Mouse (Mus musculus) ovary, adult 18-20 months (tissue): Measurements from ENCODE around the gene Fam19a1.

Experiments
- DNase-seq: peaks from one replicate; pipeline ENCODE4 v3.0.0; 2022; ENCODE audit warnings: low spot score, mixed read lengths

Fam19a1 gene

DNA sequence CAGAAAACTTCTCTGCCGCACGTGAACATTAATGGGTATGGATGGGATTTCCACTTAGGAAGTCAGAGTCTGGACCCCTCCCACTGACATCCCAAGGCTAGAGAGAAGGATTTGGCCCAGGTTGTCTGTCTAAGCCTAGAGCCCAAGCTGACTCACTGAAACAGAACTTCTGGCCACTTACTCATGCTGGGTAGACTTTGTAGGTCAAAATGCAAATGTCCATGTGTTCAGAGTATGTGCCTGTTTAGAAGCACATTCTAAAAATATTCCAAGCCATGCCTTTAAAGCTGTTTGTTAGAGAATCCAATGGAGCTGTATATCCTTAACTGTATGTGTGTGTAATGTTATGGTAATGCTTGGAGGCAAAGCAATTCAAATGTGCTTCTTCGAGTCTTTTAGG is 145.7 kb downstream of the Fam19a1 start:
- no peak for DNase-seq

DNA sequence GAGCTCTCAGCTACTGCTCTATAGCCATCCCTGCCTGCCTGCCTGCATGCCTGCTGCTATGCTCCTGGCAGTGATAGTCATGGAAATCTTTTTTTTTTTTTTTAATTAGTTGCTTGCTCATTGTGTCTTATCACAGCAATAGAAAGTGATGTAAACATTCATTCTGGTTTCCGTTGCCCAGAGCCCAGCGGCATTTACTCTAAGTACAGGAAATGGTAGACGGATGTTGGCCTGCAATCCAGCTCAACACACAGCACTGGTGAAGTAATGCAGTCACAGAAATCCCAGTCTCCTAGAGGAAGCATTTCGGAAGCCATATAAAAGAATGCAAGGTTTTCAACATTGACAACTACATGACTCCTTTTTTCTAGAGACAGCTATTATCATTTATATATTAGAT is 153.5 kb downstream of the Fam19a1 start:
- DNase-seq = no peak

DNA sequence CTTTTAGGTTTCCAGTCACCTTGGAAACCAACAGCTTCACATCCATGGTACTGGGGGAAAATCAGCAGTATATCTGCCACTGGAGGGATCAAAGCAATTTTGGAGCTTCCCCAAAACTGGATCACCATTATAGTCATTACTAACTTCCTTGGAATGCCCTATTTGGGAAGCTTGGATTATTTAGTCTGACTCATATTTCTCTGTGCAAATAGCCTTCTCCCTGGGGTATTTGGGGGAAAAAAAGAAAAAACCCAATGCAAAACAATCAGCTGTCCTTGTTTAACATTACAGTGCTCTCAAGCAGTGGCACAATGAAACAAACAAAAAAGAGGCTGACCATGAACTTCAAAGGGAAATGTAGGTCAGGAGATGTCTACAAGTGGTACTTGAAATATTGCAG is 155.8 kb downstream of the Fam19a1 start:
- no peak for DNase-seq

DNA sequence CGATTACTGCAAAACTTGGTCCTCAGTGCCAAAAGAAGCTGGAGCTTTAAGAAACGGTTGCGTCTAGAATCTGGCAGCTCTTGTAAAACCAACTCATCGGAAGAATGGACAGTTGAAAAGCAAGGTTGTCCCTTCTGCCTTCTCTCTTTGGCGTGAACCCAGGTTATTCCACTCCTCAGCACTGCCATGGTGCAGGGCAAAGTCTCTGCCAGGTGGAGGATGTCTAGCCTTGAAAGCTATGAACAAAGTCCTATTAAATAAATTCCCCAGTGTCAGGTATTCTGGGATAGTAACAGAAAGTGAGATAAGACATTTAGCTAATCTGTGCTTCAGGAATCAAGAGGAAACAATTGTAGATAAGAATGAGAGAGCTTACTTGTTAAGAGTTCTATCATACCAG is 157.5 kb downstream of the Fam19a1 start:
- DNase-seq = no peak

DNA sequence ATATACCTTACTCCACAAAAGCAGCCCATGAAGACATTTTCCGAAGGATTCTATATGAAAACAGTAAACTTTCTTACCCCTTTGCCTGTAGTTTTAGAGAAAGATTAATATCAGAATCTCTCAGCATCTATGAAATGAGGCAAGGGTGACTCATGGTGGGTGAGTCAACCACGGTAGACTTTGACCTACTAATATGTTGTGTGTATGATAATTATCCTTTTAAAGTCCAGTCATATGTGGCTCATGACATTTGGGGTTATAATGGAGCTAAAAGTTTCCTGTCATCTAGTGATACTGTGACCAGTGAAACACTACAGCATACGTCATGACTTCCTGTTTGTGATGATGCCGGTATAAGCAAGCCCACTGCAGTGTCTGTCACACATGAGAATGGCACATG is 170.8 kb downstream of the Fam19a1 start:
- no peak for DNase-seq

DNA sequence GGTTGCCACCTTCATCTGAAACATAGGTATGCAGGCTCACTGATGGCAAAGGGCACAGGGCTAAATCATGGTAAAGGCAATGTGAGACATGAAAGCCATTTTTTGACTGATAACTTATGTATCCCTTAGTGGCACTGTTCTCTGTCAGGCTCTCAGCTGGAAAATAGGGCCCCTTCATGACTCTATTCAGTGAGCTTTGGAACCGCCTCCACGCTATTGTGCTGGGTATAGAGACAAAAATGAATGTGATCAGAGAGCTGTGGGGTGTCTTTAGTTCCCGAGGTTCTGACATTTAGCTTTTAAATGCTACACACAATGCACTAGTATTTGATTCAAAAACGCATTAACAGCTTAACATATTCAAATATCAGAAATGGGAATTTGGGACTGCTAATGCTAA is 171.6 kb downstream of the Fam19a1 start:
- DNase-seq = no peak

DNA sequence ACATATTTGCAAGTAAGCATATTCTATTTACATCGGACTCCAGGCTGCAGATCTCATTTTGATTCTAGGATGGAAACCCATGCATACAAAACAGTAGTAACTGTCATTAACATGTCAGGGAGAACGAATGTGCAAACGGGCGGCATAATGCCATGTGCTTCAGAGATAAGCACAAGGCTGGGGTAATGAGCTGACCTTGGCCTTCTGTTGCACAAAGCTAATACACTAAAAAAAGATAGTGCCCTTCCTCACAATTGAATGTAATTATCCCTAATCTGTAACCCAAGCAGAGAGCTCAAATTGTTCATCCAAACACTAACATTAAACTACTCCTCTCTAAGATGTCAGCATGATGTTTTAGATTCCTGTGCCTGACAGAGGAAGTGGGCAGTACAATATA is 173.3 kb downstream of the Fam19a1 start:
- DNase-seq = no peak

DNA sequence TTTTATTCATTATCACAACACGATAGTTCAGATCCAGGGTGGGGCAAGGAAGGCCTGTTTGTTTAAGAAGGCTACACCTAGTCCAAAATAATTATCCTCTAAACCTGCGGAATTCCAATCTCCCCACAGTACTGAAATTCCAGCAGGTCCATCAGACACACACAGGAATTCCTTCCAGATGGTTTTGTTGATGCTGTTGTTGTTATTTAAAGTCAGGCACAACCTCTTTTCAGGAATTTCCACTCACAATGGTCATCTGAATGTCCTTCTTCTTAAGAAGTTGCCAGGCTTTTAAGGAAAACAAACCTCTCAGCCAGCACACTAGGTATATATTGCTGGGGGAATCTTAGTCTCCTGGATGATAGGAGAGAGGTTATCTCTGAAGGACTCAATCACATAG is 174.4 kb downstream of the Fam19a1 start:
- no peak for DNase-seq

DNA sequence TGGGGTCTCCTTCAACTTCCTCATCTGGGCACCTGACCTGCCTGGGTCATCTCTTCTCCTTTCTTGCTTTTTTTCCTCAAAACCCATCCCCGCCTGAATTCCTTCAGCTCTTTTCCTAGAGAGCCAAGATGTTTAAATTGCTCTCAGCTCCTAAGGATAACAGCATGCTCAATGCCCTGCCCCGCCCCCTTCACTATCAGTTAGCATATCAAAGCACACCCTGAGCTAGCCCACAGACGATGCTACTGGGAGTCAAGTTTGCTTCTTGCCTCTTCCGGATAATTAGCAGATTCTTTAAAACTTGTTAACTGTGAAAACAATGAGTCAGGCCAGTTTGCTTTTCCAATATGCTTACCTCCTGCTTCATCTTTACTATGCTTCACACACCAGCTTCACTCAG is 176.7 kb downstream of the Fam19a1 start:
- DNase-seq = no peak

DNA sequence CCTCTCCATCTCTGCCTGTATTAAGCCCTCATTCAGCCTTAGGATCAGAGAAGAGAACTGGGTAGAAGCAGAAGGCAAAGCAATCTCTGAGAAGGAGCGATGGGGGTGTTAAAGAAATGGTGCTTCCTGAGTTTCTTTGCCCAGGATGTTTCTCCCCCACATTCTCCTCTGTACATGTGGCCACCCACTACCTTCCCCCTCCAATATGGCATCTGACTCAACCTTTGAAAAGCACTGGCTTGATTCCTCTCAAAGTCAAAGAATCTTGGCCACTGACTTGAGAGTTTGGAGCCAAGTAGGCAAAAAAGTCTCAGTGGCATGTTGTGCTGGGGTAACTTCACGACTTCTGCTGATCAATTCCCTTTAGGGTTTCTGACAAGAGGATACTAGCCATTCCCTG is 234.5 kb downstream of the Fam19a1 start:
- no peak for DNase-seq

DNA sequence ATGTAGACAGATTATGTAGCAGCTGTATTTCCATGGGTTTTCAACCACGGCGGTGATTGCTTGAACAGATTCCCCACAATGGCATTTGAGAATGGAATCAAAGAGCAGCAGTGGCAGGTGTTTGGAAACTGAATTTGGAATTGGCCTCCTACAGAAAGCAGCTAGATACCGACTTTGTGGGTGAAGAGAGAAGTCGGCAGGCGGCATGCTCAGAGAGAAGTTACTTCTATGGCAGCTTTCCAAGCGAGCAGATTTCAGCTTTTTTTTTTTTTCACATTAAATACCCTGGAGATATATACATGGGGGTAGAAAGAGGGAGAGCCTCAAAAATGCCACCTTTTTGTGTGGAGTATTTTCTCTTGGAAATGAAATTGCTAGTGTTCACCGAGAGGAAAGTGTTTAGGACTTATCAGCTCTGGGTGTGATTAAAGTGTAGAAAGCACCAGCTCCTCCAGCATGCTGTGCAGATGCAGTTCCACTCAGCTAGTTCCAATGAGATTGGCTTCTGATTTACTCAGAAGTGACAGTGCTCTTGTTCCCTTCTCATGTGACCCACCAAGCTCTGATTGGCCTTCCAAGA is 236.6 kb downstream of the Fam19a1 start:
- no peak for DNase-seq

DNA sequence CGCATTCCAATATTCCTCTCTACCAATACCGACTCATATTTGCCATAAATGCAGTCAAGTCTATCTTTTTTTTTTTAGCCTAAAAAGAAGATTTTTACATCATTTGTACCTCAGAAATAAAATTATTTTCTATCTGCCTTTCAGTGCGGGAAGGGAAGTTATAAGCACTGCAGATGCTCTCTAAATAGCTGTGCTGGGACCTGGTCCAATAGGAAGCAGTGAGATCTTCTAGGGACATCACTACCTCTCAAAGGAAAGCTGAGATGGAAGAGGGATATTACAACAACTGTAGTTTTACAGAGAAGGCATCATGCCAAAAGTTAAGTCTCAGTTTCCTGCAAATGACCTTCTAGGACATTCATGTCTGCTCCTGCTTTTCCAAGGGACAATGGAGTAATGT is 256.6 kb downstream of the Fam19a1 start:
- no peak for DNase-seq

DNA sequence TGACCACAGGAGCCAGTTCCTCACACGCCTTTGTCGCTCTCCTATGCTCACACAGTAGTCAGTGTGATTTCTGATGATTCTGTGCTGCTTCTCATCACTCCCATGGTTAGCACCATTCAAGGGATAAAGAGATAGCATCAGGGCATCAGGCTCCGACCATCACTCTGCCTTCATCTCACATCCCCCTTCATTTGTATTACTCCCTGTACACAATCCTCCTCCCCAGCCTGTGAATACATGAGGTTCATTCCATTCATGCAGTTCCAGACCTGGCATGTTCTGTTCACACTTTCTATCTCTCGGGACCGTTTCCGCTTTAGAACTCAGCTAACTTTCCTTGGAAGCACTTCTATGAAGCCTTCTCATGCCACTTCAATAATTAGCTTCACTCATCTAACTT is 259.9 kb downstream of the Fam19a1 start:
- DNase-seq = no peak

DNA sequence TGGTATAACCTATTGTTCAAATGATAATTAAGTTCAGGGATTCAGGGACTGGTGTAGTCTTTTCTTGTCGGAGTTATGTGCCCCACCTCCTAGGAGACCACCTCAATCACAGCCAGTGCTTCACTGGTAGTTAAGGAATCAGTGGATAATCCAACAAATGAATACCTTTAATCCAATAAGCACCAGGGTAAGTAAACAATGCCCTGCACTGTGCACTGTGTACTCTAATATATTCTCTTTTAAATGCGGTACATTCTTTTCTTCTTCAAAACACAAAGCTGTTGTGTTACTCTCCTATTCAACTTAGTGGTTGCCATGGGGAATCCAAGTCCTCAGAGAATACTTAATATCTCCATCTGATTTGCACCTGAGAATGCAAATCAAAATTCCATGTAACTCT is 260.3 kb downstream of the Fam19a1 start:
- DNase-seq = no peak

DNA sequence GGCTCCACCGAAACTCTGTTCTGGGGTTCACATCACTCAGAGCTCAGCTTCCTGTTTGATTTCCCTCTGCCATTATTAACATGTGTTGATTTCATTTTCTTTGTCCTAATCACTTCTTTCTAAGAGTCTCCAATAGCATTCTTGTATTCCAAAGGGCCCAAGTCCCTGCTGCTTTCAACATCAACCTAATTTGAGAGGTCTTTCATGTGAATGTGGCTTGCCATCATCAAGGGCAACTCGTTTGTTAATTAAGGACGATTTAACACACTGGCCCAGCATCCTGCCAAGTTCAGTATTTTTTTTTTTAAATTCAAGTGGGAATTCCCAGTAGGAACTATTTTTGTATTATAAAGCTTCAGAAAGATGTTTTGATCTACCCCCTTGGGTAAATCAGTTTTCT is 263.8 kb downstream of the Fam19a1 start:
- no peak for DNase-seq

DNA sequence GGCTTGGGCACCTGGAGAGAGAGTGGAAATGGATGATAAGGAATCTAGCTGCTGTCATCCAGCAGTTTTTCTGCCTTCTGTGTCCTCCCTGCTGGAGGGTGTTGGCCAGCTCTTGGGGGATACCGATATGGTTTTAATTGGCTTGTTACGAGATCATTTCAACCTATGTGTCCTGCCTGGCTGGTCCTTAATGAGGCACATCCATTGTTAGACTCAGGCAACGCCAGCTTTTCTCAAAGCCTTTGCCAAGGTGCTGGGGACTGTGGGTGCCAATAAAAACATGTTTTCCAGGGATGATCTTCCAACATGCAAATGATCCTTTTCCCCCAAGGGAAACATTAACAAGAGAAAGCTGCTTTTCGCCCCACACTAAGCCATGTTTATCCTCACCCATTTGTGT is 266.3 kb downstream of the Fam19a1 start:
- no peak for DNase-seq

DNA sequence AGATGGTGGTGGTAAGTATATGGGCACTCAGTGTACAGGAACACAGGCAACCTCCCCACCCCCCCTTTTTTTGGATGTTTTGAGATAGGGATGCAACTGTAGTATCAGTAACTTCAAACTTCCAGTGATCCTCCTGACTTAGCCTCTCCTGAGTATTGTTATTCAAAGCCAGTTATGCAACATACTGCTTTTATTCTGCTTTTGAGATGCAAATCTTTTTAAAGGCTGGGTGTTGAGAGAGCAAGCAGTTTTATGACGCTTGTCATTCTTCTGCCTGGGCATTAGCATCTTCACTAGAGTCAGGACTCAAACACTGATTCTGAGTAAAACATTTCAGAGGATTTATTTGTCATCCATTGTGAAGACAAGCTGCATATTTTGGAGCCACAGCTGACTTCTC is 271.5 kb downstream of the Fam19a1 start:
- no peak for DNase-seq

DNA sequence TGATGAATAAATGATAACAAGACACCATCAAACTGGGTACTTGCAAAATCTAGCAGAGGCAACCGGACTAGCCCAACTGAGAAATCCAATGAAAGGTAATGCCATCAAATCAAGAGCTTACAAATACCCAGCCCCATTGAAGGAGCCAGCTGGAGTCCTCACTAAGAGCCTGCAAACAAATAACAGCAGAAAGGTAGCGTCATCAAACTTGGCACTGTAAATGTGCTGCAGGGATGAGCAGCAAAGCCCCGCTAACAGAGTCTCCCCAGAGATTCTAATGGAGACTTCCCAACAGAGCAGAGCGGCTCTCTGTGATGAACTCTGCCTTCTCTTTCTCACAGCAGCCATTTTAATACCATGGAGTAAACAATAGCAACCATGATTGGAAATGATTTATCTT is 305.9 kb downstream of the Fam19a1 start:
- DNase-seq = no peak

DNA sequence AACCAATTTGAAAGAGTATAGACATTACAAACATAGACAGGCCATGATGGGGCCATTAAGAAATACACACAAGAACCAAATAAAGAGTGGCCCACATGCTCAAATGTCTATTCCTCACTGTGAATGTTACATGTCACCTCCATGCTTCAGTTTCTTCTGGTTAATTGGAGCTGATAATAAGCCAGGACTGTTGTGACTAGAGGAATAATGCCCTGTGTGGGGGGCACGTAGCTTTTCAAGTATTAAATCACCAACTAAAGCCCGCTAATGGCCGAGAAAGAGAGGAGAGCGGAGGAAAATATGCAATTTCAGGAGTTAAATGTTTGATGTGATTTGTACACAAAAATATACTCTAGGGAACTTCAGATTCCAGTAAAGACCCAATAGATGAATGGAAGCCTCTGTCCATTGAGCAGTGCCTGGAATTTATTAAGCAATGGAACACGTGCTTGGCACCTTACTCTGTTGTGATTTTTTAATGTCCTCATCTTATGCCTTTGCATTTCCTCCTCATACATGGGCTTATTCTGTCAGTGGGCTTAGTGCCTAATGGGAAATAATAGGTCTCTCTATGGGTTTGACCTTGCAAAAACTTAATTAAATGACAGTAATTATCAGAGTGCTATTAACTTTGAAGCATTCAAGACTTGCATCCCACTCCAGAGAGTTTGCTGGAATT is 306.9 kb downstream of the Fam19a1 start:
- DNase-seq = no peak

DNA sequence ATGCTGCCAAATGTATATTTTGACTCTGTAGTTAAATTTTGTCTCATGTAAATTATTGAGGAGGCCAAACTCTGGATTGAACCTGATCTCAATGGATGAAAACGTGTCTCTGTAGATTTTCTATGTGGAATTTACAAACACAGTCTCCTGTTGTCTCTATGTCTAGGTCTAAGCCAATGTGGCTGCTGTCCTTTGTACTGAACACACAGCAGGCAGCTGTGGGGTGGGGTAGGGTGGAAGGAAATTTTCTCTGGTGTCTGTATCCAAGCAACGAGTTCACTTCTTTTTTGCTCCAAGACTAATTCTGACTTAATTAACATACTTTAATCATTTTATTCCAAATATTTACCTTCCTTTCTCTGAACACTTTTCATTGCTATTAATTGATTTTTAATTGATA is 307.6 kb downstream of the Fam19a1 start:
- no peak for DNase-seq

DNA sequence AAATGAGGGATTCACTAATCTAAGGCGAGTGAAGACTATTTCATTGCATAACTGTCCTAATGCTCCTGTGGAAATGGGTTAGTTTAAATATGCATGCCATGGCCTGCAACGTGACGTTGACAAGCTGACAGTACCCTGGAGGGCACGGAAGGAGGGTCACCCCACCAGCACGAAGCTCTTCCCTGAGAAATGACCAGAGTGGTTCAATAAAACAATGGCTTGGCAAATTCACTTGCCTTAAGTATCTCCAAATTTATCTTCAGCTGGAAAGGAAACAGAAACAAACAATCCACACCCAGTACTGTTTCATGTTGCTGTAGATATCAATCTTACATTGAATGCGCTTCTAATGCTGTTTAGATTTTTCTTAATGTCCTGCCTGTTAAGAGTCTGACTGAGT is 316.4 kb downstream of the Fam19a1 start:
- DNase-seq = no peak

DNA sequence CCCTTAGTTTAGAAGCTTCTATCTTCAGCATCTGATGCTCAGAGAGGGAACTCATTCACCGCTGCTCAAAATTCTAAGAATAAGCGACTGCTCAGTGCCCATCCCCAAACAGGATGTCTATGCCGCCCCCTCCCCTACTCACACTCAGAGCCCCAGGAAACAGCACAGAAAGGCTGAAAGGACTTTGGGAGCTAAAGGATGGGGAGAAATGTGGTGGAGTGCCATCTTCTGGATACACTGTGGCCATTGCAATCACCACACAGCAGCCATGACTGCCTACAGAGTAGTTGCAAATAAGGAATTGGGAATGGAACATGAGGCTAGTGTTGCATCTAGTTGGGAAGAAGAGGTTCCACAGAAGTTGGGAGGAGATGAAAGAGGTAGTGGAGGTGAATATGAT is 319.4 kb downstream of the Fam19a1 start:
- no peak for DNase-seq

DNA sequence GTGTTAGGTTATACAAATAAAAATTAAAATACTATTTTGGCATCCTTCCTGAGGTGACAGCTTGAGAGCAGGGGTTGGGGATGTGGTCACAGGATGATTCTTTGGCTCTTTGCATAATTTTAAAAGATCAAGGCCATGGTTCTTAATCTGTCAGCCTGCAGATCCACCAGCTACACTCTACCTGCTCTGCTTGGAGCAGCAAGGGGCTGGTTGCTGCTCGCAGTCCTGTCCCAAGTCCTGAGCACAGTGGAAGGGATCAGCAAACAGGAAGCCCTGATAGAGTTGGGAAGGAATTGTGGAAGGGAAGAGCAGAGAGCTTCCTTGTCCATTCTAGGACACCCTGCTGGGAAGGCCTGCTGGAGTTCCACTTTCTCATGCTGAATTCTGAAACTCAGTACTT is 320.9 kb downstream of the Fam19a1 start:
- no peak for DNase-seq

DNA sequence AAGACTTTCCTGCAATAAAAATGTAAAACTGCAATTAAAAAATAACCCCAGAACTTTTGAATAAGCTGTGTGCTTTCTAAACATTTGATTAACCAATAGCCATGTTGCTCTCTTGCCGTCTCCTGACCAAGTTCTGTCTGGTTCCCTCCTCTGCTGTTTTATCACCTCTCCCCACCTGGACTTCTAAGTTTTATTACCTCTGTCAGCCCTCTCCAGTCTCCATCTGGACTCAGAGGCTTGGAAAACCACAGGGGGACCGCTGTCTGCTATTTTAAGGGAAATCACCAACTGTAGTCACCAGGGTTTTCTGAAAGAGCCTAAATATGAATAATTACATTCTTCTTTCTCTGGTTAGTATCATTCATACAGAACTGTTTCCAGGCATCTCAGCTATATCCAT is 322.6 kb downstream of the Fam19a1 start:
- DNase-seq = no peak

DNA sequence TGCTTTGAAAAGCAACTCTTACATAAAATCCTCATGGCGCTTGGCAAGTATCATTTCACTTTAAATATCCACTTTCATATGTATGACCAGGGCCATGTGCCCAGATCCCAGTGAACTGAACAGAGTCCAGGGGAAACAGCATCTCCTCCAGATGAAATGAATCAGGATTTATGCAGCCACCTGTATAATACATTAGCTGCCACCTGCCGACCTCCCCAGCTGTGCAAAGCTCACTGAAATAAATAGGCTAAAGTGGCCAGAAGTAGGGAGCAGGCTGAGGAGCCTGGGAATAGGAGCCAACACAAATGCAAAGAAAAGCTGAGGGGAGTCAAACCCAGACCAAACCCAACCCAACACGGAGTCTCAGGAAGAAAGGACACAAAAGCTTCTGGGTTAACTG is 324.9 kb downstream of the Fam19a1 start:
- DNase-seq = no peak
